Mouse (Mus musculus) testis, adult 2 months (tissue): ENCODE data around the gene Smg9.

Source experiments
- CTCF ChIP-seq: fragments of 200-500 bp; IDR thresholded peaks from 2 replicates; pipeline ENCODE4 v1.5.1; 2012; ENCODE audit warnings: low read depth, mild to moderate bottlenecking, inconsistent platforms, low read length, moderate library complexity; ENCODE audit not compliant: control insufficient read depth, insufficient read depth, insufficient replicate concordance
- POLR2A ChIP-seq: fragments of 200-500 bp; IDR thresholded peaks from 2 replicates; pipeline ENCODE4 v1.6.1; 2012; ENCODE audit warnings: low read depth, mild to moderate bottlenecking, inconsistent platforms, low read length, moderate library complexity; ENCODE audit not compliant: control insufficient read depth

- TF ChIP-seq CTCF (0 out of 2 replicates have a peak, but pooled peaks have one; percentile 2), POLR2A (no peak)
Observed at GRCm38 (mm10) chr7:24419579-24419978, 20.2 kb downstream of the Smg9 start.
